Mouse (Mus musculus): ENCODE measurements around the gene 1700012A03Rik. TPM values are rescaled to one million over a fixed set of nuclear protein-coding genes. Genes with fewer than 3 reads are reported as not detected.

The 1700012A03Rik gene
- polyA plus RNA-seq, 1 experiment from 2014 or later: not detected

DNA sequence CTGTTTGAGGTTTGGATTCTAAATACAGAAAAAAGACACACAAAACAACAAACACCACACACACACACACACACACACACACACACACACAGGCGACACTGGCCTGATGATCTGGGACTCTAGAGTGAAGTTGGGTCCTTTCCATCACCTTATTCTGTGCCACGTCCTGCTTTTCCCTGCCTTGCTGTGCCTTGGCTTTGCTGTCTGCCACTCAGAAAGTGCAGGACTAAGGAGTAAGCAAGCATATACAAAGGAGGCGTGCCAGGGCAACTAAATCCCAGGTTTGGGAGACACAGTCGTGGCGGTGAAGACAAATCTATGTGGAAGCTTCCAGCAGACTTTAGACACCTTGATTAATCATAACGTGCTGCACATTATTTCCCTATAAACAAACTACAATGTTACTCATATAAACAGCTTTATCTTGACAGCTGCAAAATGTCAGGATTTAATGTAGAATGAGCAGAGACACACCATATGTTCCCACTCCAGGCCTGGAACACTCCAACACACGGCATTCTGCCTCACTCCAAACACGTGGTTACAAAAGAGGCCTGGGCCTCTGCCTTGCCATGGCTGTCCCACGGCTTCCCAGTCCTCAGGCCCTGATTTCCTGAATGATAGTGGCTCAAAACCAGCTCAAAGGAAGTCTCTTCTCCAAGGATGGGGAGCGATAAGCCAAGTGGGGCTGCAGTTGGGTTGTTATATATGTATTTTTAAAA, 15.9 kb downstream of the 1700012A03Rik start:
- Histone ChIP-seq H3K9me3 (ENCODE audit: control insufficient read depth, low read length) (no peaks in the 10 kb centered on the region), H3K9ac (ENCODE audit: low read depth, low read length) (no peak overlapping the region), H3K4me2 (ENCODE audit: low read depth, low read length) (no peak overlapping the region), H3K4me3 (ENCODE audit: low read length) (no peak overlapping the region), H3K27me3 (replicated peaks; ENCODE audit: control insufficient read depth, insufficient read depth, low read length) (no peaks in the 10 kb centered on the region), H3K4me1 (ENCODE audit: control insufficient read depth, insufficient read depth, low read length) (no peaks in the 10 kb centered on the region), H3K27ac (ENCODE audit: low read length) (0 out of 2 replicates have a peak overlapping the region, but pooled peaks have one; percentile 26), H3K36me3 (ENCODE audit: control insufficient read depth, insufficient read depth, low read length) (no peaks in the 10 kb centered on the region)
- peak; percentile 73 for ATAC-seq
- WGBS: 54% methylated on average over 10 of the region's 10 CpGs

DNA sequence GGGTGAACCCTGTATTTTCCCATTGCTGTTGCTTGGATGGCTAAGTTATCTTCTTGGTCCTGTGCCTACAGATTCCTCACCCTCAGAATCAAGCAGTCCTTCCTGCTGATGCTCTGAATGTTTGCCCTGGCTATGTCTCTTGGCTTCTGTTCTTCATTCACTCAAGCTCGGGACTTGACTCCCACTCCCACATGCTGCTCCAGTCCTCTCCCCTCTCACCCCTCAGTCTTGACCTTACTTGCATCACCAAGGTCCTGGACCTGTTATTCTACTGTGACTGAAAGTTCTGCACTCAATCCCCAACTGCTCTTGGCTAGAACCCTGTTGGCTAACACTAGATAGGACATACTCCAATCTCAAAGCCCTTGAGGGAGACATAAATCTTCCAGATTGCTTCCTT, 22.1 kb downstream of the 1700012A03Rik start:
- no peaks in the 10 kb centered on the region for H3K9me3 ChIP-seq (ENCODE audit: control insufficient read depth, low read length)
- H3K27ac ChIP-seq (ENCODE audit: low read length): no peak overlapping the region
- WGBS: 76% methylated on average over 1 of the region's 1 CpGs
- no peak overlapping the region for H3K4me3 ChIP-seq (ENCODE audit: low read length)
- no peak for ATAC-seq
- no peaks in the 10 kb centered on the region for H3K36me3 ChIP-seq (ENCODE audit: control insufficient read depth, insufficient read depth, low read length)
- no peaks in the 10 kb centered on the region for H3K4me1 ChIP-seq (ENCODE audit: control insufficient read depth, insufficient read depth, low read length)
- no peak overlapping the region for H3K9ac ChIP-seq (ENCODE audit: low read depth, low read length)
- H3K4me2 ChIP-seq (ENCODE audit: low read depth, low read length): no peak overlapping the region
- H3K27me3 ChIP-seq (replicated peaks; ENCODE audit: control insufficient read depth, insufficient read depth, low read length): no peaks in the 10 kb centered on the region

DNA sequence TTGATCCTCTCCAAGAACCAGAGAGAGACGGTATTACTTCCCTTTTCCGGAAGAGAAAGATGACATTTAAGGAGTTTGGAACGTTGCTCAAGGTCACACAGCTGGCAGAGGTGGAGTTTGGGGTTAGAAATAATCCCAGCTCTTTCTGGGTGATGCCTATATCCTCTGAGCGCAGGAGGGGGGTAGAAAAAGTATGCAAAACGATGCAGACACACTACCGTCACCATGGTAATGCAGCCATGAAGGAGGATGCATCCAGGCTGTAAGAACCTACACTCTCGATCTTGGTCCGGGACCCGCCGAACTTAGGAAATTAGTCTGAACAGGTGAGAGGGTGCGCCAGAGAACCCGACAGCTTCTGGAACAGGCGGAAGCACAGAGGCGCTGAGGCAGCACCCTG, 43.3 kb downstream of the 1700012A03Rik start:
- Histone ChIP-seq H3K4me1 (ENCODE audit: control insufficient read depth, insufficient read depth, low read length) (no peaks in the 10 kb centered on the region), H3K9me3 (ENCODE audit: control insufficient read depth, low read length) (no peaks in the 10 kb centered on the region), H3K27me3 (replicated peaks; ENCODE audit: control insufficient read depth, insufficient read depth, low read length) (no peaks in the 10 kb centered on the region), H3K36me3 (ENCODE audit: control insufficient read depth, insufficient read depth, low read length) (no peaks in the 10 kb centered on the region), H3K27ac (ENCODE audit: low read length) (no peak overlapping the region), H3K9ac (ENCODE audit: low read depth, low read length) (no peak overlapping the region), H3K4me2 (ENCODE audit: low read depth, low read length) (no peak overlapping the region), H3K4me3 (ENCODE audit: low read length) (no peak overlapping the region)
- ATAC-seq: no peak
- WGBS: 88% methylated on average over 10 of the region's 14 CpGs

DNA sequence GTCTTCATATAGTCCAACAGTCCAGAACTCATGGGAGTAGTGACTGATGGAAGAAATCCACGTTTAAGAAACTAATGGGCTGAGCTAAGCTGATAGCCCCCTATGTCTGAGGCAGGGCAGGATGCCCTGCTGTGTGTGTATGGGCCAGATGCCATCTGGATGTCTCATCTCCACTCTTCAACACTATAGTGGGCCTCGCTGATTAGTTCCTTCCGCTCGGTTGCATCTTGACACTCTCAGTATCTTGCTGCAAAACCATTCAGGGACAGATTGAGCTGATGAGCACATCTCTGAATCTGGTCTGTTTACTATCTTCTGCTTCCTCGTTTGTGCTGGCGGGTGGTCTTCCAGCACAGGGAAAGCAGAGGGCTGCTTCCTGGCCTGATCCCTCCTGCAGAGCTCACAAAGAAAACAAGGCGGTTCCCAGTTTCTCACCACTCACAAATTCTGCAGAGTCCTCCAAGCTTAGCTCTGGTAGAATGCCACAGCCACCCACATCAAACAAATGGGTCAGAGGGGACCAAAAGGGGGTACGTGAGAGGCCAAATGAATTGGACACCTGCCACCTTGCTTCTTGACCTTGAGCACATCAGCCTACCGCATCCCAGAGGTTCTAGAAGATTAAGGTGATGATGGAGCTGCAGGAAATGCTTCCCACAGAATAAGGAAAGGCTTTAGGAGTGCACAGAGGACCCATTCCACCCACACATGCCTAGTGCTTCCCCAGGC, 55.7 kb downstream of the 1700012A03Rik start:
- whole genome bisulfite sequencing: 49% methylated on average over 9 of the region's 9 CpGs
- no peak for ATAC-seq
- Histone ChIP-seq H3K9me3 (ENCODE audit: control insufficient read depth, low read length) (no peaks in the 10 kb centered on the region), H3K9ac (ENCODE audit: low read depth, low read length) (no peak overlapping the region), H3K36me3 (ENCODE audit: control insufficient read depth, insufficient read depth, low read length) (no peaks in the 10 kb centered on the region), H3K4me2 (ENCODE audit: low read depth, low read length) (no peak overlapping the region), H3K27ac (ENCODE audit: low read length) (no peak overlapping the region), H3K4me1 (ENCODE audit: control insufficient read depth, insufficient read depth, low read length) (no peaks in the 10 kb centered on the region), H3K27me3 (replicated peaks; ENCODE audit: control insufficient read depth, insufficient read depth, low read length) (no peaks in the 10 kb centered on the region), H3K4me3 (ENCODE audit: low read length) (no peak overlapping the region)
